Mouse (Mus musculus) spleen, adult 18-20 months (tissue): ENCODE measurements around the gene Picalm.

Experiments used
- DNase-seq, 2 experiments: peaks; one replicate each; pipeline ENCODE4 v3.0.0; 2022; ENCODE audit warnings: mixed read lengths in 2 of 2

Gene Picalm

DNA sequence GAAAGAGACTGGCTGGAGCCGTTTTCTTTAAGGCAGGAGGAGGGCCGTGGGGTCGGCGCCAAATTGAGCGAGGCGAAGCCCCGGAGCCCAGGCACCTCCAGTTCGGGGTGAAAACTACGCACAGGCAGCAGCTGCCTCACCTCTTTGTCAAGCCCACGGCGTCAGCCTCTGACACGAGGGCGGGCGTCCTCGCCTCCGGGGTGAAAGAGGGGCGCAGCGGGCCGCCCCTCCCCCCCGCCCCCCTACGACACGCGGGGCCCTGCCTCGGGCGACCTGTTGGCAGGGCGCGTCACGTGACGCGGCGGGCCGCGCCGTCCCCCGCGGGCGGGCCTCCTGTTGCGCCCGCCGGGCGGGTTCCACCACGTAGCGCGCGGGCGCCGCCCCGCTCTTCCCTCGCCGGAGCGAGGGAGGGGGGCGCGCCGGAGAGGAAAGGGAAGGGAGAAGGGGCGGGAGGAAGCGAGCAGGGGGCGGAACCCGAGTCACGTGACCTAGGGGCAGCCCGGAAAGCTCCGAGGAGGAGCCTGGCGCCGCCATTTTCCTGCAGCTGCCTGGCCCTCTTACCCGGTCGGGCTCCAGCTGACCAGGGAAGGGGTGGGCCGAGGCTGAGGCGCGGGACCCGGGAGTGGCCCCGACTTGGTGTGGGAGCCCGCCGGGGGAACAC, at the start of gene Picalm:
TSS of gene Picalm (plus strand) at position 482 of the 661 bp plus-strand sequence.
- DNase-seq: peak; percentile 98 to 99

DNA sequence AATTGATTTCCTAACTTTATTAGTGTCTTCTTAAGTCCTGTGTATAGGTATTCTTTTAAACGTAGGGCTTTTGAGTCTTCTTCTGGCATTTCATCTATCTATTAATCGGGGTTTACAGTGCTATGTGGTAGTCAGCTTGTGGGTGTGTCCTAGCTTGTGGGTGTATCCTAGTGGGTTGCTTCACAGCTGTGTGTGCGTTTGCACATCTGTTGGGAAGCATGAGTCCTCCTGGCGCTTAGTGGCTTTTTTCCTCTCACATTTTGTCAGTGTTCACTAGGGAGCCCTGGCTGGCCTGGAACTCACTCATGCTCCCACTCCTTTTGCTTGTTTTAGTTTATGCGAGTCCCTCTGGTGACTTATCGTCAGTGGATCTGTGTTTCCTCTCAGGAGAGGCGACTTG, 46.2 kb upstream of the Picalm start:
- no peak for DNase-seq

DNA sequence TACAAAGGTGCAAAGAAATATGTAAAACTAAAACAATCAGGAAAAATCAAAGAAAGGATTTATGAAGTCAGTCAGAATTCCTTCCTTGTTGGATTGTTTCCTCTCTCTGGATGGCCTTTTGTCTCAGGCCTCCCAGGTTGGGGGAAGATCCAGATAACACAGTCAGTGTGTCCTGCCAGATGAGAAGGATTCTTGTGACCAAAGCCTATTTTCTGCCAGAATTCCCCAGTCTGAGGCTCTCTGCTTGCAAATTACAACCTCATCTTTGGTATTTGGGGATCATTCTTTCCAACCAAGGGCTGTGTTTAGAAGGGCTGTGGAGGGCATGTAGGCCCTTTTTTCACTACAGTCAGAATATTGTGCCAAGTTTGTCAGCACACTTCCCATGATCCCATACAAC, 45.5 kb upstream of the Picalm start:
- DNase-seq: no peak

DNA sequence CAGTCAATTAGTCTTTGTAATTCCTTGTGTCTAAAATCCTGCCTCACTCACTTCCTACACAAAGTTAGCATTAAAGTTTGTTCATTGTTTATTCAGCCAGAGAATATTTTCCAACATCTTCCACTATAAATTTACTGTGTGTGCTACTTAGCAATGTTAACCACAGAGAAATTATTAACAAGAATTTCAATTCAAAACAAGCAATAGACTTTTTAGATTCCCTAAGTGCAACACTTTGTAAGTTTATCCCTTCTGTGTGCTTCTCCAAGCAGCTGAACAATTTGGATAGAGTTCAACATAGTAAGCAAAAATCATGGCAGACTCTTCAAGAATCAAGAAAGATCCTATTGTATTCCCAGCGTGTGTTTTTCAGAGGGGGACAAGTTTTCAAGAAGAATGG, 44.3 kb upstream of the Picalm start:
- no peak for DNase-seq

DNA sequence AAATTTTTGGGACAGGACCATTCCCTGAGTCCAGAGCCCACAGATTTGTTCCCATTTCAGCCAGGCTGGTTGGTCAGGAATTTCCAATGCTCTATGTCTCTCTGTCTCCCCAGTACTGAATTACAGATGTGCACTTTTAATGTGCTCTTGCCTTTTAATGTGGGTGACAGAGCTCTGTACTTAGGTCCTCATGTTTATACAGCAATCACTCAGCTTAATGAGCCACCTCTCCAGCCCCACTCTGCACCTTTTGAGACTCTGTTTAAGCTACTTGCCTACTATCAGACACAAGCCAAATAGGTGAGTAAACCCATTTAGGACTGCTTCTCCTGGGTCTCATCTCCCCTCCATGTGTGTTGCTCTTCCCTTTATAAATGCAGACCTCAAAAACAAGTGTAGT, 43.2 kb upstream of the Picalm start:
- no peak for DNase-seq

DNA sequence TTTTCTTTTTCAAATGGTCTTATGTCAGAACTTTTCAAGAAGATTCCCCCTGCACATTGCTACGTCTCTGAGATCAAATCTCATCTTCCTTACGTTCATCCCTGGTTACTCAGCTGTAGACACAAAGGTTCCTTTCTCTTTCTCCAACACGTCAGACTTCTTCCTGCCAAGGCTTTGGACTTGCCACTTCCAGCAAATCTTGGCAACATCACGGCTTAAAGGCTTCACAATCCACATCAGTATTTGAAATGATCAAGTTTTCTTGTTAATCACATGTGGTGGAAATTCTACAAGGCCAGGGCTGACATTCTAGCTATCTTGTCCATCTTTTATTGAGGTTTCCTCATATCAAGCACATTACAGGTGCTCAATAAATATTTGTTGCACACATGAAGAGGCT, 39.0 kb upstream of the Picalm start:
- no peak for DNase-seq

DNA sequence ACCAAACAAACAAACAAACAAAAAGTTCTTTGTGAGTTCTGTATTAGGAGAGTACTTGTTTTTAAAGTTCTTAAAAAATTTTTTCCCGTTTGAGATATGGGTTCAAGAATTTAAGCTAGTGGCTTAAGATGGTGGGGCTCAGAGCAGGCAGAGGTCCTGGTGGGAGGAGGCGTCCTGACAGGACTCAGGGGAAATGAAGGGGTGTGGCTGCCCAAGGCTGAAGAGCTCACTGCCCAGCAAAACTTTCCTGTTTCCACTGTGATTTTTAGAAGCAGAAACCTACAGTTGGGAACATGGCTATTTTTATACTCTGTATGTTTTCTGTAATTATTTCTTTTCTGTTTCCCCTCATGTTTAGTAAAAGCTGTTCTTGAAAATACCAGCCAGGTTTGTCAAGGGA, 38.3 kb upstream of the Picalm start:
- DNase-seq: no peak

DNA sequence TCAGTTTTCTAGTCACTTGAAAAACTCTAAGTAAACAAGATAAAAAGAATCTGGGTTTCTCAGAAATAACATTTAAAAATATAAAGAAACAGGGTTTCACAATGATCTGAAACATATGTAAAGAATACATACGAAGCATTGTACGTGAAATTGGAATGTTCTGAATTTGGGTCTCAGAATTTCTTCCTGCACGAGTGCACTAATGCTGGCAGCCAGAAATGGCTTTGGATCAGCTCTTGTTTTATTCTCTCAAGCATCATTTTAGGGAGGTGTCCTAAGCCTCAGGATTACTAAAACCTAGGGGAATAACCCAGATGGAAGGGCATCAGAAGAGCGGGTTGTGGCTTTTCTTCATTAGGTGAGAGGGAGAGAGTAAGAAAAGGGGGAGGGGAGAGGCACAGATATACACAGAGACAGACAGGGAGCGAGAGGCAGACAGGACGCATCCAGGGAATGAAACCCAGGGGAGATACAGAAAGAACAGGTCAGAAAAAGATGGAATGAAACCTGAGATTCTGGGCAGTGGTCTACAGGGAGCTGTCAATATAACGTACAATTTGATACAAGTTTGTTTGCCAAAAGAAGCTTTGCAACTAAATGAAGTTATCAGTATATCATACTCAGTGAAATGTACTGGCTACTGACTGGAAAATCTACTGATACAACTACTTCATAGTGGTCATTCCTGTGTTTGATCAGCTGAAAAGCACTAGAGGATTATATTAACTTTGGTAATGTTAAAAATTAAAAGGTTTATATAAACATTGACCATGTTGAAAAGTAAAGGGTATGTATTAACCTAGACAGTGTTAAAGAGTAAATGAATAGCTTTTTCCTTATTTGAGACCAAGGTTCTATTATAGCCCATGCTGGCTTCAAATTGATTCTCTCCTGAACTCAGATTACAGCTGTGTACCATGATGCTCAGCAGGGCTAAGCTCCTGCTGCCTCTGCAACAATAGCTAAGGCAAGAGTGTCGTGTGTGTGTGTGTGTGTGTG, 37.3 kb upstream of the Picalm start:
- no peak for DNase-seq

DNA sequence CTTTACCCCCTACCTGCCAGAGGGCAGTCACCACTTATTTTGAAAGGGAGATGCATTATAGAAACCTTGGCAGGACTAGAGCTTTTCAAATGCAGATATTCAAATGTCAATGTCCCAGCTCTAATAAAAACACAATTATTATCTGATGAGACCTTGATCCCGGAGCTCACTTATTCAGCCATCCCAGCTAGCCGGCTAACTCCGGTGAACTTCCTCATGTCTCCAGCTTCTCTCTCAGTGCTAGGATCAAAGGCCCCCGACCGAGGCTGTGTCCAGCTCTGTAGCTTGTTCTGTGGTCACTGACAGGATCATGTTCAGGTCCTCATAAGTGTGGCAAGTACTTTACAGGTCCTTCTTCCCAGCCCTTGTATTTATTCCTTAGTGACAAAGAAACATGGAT, 34.9 kb upstream of the Picalm start:
- DNase-seq: no peak

DNA sequence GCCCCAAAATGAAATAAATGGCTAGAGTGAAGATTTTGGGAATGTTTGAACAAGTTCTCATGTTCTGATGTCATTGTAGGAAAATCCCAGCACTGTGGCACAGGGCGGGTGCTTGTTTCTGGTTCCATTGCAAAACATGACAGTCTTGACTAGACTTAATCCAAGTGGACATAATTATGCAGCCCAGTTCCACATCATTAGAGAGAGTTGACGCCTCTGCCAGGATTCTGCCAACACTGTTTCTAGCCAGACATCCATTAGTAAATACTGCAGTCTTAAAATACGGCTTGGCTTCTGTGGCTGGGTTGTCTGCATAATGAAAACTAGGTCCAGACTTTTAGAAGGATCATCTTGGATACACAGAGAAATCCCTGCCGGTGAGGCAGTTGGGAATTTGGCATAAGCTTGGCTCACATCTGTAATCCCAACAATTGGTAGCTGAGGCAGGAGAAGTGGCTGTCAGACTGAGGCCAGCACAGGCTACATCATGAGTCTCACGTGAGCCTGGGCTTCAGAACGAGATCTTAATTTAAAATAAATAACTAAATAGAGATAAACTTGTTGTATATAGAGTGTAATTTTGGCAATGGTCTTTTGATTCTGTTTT, 34.1 kb upstream of the Picalm start:
- DNase-seq: no peak

DNA sequence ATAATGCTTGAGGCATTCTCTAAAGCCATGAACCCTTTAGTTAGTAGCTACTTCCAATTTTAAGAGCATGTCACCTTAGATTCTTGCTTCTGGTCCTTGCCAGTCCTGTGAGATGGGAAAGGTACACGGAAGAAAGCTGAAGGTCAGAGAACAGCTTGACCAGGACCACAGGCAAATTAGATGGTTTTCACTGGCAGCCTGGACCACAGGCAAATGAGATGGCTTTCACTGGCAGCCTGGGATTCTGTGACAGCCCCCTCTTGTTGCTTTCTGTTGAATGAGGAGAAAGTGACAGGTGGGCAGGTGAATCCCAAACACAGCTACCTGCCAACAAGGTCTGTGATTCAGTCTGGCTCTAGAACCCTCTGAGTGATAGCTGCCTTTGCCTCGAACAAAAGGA, 33.4 kb upstream of the Picalm start:
- no peak for DNase-seq

DNA sequence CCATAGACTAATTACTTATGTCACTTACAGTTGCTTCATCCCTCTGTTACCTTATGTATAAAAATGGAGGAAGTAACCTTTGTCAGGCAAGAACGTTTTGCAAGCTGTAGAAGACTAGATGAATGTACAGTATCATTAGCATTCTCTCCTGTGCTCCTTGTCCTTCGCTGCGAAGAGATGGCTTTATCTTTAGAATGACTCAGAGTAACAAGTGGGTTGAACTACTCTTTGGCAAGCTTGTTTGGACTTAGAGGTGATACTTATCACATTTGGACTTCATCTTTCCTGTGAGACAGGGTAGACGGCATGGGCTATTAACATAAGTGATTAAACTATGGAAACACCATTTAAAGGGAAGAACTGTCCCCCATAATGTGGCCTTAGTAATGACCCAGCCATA, 31.8 kb upstream of the Picalm start:
- DNase-seq: no peak

DNA sequence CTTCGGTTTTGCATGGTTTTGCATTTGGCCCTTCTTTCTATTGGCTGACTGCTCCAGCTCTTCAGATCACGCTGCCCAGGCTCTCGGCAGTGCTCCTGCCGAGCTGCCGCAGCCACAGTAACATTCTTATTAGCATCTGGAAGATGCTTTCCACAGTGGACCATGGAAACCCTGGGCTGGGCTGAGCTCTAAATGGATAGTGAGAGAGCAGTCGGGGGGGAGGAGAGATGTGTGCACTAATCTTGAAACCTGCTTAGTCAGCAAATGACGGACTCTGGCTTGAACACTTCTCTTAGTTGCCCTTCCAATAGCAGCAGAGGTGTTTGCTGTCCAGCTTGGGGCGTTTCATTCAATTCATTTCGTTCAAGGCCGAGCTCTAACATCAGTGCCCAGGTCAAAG, 30.8 kb upstream of the Picalm start:
- no peak for DNase-seq

DNA sequence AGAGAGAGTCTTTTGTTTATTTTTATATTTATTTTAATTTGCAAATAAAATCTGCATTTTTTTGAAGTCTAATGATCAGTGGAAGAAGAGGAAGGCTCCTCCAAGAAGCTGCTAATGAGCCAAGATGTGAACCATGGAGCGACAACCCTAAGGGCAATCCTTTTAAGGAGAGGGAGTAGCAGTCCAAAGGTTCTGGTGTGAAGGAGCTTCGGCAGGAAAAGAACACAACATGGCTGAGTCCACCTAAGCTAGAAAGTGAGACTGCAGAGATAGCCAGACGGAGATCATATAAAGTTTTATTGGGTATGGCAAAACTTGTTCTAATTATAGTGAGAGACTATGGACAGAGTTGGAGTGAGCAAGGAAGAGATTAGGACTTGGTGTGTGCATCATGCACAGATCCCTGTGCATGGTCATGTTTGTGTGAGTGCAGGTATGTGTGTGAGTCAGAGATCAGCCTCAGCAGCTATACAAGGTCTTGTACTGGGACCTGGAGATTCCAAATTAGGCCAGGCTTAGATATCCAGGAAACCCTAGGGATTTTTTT, 29.3 kb upstream of the Picalm start:
- DNase-seq: no peak

DNA sequence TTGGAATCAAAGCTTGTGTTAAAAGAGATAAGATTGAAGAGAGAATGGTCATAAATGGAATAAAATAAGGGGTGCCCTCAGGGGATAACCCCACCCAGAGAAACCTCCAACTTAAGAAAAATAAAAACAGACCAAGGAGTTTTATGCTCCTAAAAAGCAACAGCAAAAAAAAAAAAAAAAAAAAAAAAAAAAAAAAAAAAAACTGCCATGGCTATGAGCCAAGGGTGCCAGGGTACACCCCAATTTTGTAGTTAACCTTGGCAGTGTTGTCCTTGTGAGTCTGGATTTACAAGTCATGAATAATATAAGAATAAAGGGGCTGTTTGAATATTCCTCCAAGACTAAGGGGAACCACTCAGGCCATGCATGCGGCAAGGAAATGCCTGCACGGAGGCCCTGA, 13.9 kb upstream of the Picalm start:
- no peak for DNase-seq

DNA sequence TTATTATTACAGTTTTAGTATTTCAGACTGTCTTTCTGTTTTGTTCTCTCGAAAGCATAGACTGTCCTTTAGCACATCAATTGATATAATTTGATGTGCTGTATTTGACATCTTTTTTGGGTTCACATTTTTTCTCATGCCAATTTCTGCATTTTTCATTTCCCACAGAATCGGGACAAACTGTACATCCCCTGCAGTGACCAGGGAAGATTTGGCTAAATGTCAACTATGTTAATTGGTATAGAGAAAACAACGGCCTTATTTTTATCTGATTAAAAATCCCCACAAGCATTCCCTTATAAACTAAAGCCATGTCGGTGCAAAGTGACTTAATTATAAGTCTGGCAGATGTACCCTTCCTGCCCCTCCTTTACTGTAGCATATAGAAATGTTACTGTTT, 9.9 kb upstream of the Picalm start:
- DNase-seq: no peak

DNA sequence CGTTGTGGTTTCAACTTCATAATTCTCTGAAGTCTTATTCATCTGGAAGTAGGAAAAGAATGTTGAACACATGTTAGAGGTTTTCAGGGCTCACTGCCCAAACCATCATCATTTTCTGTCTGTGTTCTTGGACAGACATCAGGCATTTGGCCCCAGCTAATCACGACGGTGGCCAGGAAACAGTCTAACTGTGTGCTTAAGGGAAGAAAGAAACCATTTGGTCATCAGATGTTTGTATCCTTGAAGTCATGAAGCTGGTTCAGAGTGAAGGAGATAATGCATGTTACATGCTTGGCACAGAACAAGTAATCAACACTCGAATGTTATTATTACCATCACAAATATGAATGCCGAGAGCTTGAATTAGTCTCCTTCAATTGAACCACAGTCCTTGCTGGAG, 5.0 kb upstream of the Picalm start:
- no peak for DNase-seq

DNA sequence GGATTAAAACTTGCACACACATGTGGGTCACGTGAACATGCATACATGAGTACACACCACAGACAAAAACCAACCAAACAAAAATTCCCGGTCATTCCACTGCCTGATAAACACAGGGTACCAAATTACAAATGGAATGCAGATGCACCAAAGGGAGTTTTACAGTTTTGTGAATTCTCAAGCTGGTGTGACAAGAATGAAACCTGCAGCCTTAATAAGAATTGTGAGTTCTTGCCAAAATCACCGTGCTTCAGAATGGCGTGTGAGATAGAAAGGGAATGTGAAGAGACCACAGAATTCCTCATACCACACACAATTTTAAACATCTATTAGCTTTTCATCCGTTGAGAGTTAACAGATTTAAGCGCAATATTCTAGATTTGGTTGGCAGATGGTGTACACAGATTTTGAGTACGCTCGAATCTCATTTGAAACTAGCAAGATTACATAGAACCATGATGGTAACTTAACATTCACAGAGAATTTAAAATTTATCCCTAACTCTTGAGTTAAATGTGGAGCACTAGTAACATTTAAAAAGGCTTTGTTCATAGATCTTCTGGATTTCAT, 1.3 kb upstream of the Picalm start:
- no peak for DNase-seq

DNA sequence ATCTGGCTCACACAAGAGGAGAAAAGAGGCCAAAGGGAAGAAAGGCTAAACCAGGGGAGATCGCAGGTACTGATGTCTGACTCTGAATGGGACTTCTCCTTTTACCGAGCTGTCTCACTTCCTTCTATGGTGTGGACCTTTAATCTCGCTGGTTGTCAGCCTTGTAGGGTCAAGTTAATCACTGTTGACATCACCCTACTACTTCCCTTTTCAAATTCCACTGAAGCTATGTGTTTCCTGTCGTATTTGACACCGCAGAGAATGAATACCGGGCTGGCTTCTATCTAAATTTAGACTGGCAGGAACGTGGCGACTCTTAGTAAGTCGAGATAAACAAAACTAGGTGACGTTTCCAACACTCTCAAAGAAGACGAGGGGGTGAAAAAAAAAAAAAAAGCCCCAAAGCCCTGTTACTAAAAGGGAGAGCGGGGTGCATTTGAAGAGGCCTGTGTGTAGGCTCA, 712 bp upstream of the Picalm start:
- peak; percentile 21 to 32 for DNase-seq

DNA sequence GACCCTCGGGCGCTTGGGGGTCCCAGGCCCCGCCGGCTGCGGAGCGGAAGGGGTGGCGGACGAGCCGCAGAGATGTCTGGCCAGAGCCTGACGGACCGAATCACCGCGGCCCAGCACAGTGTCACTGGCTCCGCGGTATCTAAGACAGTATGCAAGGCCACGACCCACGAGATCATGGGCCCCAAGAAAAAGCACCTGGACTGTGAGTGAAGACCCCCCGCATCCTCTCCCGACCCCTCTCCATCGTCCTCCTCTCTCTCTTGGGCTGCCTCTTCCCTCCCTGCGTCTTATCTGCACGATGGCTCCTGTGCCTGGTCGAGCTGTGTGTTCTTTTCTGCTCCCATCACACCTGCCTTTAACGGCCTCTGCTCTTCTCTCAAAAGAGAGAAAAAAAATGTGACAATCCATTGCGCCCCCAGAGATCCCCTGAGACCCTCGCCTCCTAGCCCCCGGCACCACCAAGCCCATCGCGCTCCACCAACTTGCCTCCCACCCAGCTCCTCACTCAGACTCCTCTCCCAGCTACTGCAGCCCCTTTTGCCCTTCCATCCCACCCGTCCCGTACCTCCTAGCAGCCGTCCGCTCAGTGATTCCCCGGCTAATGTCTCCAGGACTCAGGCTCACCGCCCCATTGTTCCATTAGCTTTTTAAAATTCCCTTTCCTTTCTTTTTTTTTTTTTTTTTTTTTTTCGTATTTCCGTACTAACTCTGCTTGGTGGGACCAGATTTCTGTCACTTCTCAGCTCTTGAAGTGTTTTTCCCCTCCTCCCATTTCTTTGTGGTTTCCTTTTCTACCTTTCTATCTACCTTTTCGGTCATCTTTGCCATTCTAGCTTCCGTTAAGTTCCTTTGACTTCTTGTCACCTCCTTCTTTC, 725 bp downstream of the Picalm start:
- DNase-seq: peak in 1 of 2 experiments; percentile 24

DNA sequence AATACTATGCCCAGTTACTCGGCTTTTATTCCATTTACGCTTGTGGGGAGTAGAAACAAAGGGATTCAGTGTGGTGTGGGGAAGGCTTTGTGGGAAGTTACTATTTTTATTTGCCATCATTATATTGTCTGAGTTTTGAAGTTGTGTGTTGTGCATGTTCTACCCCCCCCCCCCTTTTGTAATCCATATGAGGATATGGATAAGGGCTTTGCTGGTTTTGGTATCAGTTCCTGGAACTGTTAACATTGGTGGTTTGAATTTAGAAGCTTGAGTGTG, 1.3 kb downstream of the Picalm start:
- no peak for DNase-seq

DNA sequence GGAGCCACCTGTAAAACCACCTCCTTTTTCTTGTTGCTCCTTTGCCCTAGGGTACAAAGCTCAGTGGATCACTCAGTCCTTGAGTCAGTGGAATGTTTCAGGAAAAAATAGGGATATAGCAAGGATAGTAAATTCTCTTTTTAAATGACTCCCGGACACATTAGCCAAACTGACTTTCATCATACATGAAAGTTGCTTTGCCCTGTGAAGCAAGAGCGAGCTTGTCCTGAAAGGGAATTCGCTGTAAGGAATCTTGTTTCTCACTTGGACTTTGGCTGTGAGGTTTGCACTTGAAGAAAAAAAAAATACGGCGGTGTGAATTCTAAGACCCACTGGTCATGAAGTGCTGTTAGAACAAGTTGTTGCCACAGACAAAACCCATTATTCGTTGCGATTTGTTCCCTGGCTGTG, 1.8 kb downstream of the Picalm start:
- DNase-seq: no peak
